Mouse (Mus musculus) gonadal fat pad, adult 2 months (tissue): ENCODE results near the gene Timeless. TPM values are rescaled to one million over a fixed set of nuclear protein-coding genes. Genes with fewer than 3 reads are reported as not detected.
"Not testable (repeated sequence)": the region's sequence is repeated elsewhere in the genome, so short reads cannot be mapped to it uniquely, and the experiment has no call there.

Experiments
- DNase-seq: peaks from one replicate; pipeline ENCODE4 v3.0.0-alpha.2; 2012; ENCODE audit warnings: low read depth
- polyA plus RNA-seq: library from polyadenylated mRNA; depleted of rRNA; stranded (reverse); fragments of >200 nt; gene quantifications from 2 replicates; pipeline ENCODE4 v1.2.3, GENCODE M21; 2012

The Timeless gene
- polyA plus RNA-seq, 1 experiment: 3.5 TPM

- no peak for DNase-seq
Measured at GRCm38 (mm10) chr10:128212871-128213323, 19.0 kb upstream of the Timeless start.

GRCm38 (mm10) chr10:128214112-128214511, 17.8 kb upstream of the Timeless start:
- not testable (repeated sequence) for DNase-seq

DNA sequence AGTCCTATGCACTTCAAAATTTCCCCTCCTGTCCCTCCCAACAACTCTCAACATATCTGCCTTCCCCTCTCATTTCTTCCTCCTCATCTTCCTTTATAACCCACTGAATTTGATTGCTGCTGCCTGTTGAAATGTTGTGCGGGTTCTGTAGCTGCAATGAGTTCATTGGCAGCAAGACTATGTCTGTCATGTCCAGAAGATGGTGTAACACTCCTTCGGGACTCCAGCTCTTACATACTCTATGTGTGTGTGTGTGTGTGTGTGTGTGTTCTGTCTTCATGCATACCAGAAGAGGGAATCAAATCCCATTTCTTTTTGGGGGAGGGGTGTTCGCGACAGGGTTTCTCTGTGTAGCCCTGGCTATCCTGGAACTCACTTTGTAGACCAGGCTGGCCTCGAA, 16.9 kb upstream of the Timeless start:
- DNase-seq: no peak

DNA sequence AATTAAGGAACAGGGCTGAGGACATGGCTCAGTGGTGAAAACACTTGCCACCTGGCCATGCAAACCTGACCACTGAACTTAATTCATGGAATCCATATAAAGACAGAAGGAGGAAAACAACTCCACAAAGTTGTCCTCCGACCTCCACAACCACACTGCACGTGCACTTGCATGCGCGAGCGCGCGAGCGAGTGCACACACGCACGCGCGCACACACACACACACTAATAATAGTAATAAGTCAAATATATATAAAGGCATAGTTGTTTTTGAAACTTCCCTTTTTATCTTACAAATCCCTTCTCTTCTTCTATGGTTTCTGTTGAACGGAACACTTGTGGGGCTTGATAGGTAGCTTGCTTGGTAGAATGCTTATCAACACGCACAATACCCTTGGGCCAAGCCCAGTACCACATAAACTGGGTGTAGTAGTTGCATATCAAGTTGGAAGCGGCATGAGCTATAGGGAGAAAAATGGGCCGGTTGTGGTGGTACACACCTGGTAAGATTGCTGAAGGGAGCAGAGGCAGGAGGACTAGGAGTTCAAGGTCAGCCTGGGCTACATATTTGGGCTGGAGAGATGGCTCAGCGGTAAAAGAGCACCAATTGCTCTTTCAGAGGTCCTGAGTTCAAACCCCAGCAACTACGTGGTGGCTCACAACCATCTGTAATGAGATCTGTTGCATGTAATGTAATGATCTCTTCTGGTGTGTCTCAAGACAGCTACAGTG, 13.3 kb upstream of the Timeless start:
- no peak for DNase-seq

DNA sequence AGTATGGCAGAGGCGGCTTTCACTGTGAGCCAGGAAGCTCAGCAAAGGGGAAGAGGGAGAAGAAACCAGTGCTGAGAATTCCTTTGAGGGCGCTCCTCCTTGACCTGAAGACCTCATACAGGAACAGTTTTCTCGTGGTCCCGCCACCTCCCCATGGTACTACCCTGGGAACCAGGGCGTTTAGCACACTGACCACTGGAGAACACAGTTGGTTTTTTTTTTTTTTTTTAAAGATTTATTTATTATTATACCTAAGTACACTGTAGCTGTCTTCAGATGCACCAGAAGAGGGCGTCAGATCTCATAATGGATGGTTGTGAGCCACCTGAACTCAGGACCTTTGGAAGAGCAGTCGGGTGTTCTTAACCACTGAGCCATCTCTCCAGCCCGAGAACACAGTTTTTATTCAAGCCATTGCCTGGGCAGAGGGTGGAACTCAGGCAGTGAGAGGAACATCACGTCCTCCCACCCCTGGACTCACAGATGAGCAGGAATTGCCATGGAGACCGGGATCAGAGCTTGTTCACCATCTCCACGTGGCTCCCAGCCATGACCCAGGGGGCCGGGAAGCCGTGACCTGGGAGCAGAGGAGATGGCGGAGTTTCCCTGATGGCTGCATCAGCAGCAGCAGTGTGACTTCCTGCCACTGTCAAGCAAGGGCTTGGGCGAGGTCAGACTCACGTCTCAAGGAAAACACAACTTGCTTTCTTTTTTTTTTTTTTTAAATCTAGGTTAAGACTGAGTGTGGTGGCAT, 10.2 kb upstream of the Timeless start:
- DNase-seq: no peak

DNA sequence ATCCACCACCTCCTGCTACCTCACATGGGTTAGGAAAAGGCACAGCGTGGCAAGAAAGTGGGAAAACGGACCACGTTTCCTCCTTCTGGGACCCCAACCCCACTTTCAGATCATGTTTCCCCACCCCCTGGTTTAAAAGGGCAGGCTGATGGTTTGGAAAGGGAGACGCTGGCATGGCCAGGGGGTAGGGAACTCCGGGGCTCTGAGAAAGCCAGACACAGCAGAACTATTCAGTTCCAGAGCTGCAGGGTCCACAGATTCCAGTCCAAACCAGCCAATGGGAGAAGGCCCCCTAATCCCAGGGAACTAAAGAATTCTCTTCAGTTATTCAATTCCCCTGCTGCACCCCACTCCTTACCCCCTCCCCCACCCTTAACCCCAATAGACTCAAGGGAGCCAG, 6.8 kb upstream of the Timeless start:
- no peak for DNase-seq

GRCm38 (mm10) chr10:128225538-128225937, 6.3 kb upstream of the Timeless start, which contains the start of gene Mip:
Gene Mip, plus strand, starts transcription at chr10:128225838.
- DNase-seq: no peak

DNA sequence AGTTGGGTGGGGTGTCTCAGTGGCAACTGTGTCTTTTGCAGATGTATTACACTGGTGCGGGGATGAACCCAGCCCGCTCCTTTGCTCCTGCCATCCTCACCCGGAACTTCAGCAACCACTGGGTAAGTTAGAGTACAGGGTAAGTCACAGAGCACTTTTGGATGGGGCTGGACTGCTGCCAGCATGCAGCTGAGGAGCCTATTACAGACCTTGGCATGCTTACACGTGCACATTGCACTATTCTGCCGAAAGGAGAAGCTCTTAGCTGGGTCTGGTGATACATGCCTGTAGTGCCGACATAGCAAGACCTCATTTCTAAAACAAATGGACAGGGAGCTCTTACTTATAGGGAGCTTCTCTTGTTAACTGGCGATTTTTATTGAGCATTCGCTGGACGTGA, 4.3 kb upstream of the Timeless start:
- DNase-seq: no peak

- DNase-seq: no peak
Measured at GRCm38 (mm10) chr10:128228009-128228408, 3.9 kb upstream of the Timeless start.

- no peak for DNase-seq
Measured at GRCm38 (mm10) chr10:128230582-128230981, 1.3 kb upstream of the Timeless start.

GRCm38 (mm10) chr10:128231146-128231545, 719 bp upstream of the Timeless start:
- DNase-seq: no peak

DNA sequence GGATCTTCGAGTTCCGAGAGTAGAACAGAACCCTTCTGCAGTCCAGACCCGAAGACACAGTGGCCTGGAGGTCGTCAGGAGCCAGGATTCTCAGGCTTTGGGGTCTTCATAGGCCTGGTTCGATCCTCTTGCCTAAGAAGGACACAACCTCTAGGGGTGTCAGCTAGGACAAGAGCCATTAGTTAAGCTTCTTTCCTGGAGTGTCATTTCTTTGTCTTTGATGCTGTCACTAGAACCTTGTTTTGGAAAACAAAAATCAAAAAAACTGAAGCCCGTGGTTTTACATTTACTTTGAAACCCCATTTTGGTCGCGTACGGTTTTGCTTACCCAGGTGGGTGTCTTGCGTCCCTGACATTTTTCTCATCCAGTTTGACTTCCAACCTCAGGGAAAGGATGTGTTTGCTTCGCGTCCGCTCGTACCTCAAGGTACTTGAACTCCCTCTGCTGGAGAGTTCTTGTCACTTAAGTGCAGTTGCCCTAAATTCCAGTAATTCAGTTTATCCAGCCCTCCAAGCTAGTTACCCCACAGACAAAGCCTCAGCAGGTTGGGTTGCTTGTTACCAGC, 638 bp downstream of the Timeless start:
- DNase-seq: no peak

DNA sequence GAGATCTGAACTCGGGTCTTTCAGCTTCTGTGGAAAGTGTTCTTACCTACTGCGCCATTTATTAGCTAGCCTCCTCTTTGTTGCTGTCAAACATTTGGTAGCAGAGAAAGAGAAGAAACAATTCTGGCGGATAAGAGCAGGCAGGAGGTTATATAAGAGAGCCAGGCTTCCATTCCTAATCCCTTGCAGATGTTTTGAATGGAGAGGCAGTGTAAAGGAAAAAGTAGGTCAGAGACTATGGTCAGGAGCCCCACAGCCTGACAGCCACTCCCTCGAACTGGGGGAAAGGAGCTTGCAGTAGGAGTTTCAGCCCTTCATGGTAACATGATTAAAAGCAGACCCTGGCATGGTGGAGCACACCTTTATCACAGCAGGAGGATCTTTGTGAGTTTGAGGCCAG, 4.5 kb downstream of the Timeless start:
- DNase-seq: no peak

DNA sequence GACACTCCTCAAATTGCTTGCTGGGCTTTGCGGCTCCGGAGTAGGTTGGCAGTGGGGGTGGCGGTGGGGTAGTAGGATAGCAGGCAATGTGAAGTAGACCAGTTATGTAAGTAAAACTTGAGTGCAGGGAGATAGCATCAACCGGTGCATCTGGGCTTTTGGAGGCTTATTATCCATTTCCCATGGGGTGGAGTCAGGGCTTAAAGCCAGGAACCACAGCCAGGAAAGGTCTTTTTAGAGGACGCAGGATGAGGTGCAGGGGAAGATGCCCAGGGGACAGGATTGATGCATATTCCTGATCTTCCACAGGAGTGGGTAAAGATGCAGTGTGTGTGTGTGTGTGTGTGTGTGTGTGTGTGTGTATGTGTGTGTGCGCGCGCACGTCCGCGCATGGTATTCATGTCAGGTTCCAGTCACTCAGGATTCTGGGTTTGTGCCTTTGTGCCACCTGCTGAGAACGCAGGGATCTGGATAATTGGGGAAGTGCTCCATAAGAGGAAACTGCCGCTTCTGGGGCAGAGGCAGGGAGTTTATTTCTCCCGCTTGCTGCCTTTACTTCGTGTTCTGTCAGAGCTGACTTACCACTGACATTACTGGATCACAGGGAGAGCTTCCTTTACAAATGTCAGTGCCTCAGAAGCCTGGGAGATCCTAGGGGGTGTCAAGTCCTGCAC, 6.1 kb downstream of the Timeless start:
- no peak for DNase-seq

- DNase-seq: no peak
Measured at GRCm38 (mm10) chr10:128239140-128239539, 7.3 kb downstream of the Timeless start.

DNA sequence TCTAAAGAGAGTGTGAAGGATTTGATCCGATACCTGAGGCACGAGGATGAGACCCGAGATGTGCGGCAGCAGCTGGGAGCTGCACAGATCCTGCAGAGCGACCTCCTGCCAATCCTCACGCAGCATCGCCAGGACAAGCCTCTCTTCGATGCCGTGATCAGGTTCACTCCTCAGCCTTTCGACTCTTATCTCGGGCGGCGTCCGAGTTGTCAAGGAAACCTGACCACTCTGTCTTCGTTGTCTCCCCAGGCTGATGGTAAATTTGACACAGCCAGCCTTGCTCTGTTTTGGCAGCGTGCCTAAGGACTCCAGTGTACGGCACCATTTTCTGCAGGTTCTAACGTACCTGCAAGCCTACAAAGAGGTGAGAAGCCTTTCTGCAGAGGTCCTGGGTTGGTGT, 8.3 kb downstream of the Timeless start:
- no peak for DNase-seq

DNA sequence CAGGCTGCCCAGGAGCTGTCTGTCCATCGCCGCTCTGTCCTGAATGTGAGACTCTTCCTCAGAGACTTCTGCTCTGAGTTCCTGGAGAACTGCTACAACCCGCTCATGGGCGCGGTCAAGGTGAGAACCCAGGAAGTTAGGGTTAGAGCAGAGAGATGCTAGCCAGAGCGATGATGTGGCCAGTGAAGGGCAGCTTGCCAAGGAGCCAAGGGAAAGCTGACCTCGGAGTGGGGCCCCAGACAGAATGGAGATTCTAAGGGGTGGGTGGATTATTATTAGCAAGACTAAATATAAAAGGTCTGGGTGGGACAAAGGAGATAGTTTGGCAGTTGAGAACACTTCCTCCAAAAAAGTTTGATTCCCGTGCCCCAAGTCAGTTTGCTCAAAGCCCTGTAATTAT, 11.4 kb downstream of the Timeless start:
- DNase-seq: no peak

DNA sequence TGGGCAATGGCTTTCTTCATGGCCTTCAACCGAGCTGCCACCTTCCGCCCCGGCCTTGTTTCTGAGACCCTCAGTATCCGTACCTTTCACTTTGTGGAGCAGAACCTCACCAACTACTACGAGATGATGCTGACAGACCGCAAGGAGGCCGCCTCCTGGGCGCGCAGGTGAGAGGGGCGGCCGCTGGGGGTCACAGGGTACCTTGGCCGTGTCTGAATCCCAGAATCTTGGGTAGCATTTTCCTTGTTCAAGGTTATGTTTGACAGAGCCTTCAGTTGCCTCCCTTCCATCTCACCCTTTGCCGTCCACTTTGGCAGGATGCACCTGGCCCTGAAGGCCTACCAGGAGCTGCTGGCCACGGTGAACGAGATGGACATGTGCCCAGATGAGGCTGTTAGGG, 12.3 kb downstream of the Timeless start:
- DNase-seq: no peak

DNA sequence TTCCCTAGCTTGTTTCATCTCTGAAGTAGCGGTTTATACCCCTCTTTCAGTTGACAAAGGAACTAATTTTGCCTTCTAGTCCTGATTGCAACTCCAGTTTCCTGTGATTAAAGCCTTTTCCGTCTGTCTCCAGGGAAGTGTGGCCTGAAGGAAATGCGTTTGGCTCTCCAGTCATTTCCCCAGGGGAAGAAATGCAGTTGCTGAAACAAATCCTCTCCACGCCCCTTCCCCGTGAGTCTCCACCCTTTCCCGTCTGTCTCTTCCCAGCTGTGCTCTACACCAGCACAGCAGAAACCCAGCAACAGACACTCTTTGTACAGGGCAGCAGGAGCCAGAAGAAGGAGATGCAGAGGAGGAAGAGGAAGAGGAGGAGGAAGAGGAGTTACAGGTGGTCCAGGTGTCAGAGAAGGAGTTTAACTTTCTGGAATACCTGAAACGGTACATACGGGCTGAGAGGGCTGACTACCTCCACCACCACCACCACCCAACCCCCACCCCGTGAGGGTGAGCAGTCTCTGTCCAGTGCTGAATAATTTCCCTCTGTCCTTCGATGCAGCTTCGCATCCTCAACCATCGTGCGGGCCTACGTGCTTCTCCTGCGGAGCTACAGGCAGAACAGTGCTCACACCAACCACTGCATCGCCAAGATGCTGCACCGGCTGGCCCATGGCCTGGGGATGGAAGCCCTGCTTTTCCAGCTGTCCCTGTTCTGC, 15.3 kb downstream of the Timeless start:
- no peak for DNase-seq

GRCm38 (mm10) chr10:128250565-128250964, 18.7 kb downstream of the Timeless start:
- DNase-seq: no peak

DNA sequence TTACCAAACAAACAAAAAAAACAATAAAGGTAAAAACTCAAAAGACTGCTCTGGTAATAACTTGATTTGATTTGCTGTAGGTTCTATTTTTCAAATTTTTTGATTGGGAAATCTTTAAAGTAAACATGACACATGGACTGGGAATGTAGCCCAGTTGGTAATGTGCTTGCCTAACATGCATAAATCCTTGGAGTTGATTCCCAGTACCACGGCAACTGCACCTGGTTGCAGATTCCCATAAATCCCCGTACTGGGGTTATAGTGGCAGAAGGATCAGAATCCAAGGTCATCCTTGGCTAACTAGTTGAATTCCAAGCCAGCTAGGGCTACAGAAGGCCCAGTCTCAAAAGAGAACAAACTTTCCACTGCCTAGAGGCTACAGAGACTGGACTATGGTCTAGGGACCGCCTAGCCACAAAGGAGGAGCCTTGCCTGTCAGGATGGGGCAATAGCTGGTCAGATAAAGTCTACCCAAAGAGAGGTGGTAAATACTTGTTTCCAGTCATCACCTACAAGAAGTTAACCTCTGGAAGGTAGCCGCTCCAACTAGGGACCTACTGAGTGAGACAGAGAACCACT, 21.9 kb downstream of the Timeless start, which contains the start of gene Apon:
Apon (plus strand) TSS at position 420 of the 579 bp plus-strand sequence.
- DNase-seq: peak; percentile 63
